Mouse (Mus musculus): Measurements from ENCODE around the gene Stx6. TPM values are rescaled to one million over a fixed set of nuclear protein-coding genes. Genes with fewer than 3 reads are reported as not detected.

Gene Stx6
- total and polyA plus RNA-seq, 2 experiments from 2014 or later = 39.6 to 56.6 TPM

GRCm38 (mm10) chr1:155210011-155210763 lies 51.7 kb downstream of the Stx6 start:
- peak overlapping the region; percentile 49; the same call in 1 of the 2 replicates for H3K27ac ChIP-seq (ENCODE audit: low read depth)
- H3K9me3 ChIP-seq (replicated peaks; ENCODE audit: control insufficient read depth, low read length) = no peaks in the 10 kb centered on the region
- DNase-seq (ENCODE audit: low spot score) = no peak
- ATAC-seq (ENCODE audit: insufficient read depth, low read depth) = no peak
- no peak overlapping the region for H3K4me3 ChIP-seq (ENCODE audit: low read depth, low read length)
- 0 out of 2 replicates have a peak, but pooled peaks cover 6% of the 10 kb centered on the region for H3K36me3 ChIP-seq (replicated peaks; ENCODE audit: control insufficient read depth, insufficient read depth, low read length)
- no peak overlapping the region for H3K4me2 ChIP-seq (ENCODE audit: low read depth, low read length)
- H3K27me3 ChIP-seq (ENCODE audit: control insufficient read depth, insufficient read depth, low read length) = no peaks in the 10 kb centered on the region
- peaks cover 45% of the 10 kb centered on the region for H3K4me1 ChIP-seq (ENCODE audit: control insufficient read depth, insufficient read depth)
- TF ChIP-seq EP300 (IDR thresholded peaks at IDR 0.05; ENCODE audit: low read depth) (no peak), CTCF (IDR thresholded peaks at IDR 0.05; ENCODE audit: low read depth) (no peak)
- 60% methylated on average over 11 of the region's 11 CpGs for WGBS
- no peak overlapping the region for H3K9ac ChIP-seq (replicated peaks; ENCODE audit: low read depth, low read length)

GRCm38 (mm10) chr1:155211017-155211416 lies 52.5 kb downstream of the Stx6 start:
- Histone ChIP-seq H3K27me3 (ENCODE audit: control insufficient read depth, insufficient read depth, low read length) (no peaks in the 10 kb centered on the region), H3K27ac (ENCODE audit: low read depth) (peak overlapping the region; percentile 49; the same call in 1 of the 2 replicates), H3K9me3 (replicated peaks; ENCODE audit: control insufficient read depth, low read length) (no peaks in the 10 kb centered on the region), H3K4me2 (ENCODE audit: low read depth, low read length) (no peak overlapping the region), H3K4me1 (ENCODE audit: control insufficient read depth, insufficient read depth) (peaks cover 39% of the 10 kb centered on the region), H3K4me3 (ENCODE audit: low read depth, low read length) (no peak overlapping the region), H3K36me3 (replicated peaks; ENCODE audit: control insufficient read depth, insufficient read depth, low read length) (peaks cover 13% of the 10 kb centered on the region), H3K9ac (replicated peaks; ENCODE audit: low read depth, low read length) (0 out of 2 replicates have a peak overlapping the region, but pooled peaks have one; percentile 10)
- ATAC-seq (ENCODE audit: insufficient read depth, low read depth) (no peak), DNase-seq (ENCODE audit: low spot score) (no peak)
- no peak for TF ChIP-seq CTCF (IDR thresholded peaks at IDR 0.05; ENCODE audit: low read depth)
- TF ChIP-seq EP300 (IDR thresholded peaks at IDR 0.05; ENCODE audit: low read depth) = no peak
- 31% methylated on average over 7 of the region's 7 CpGs for WGBS

- H3K4me2 ChIP-seq (ENCODE audit: low read depth, low read length) = no peak overlapping the region
- peaks cover 24% of the 10 kb centered on the region for H3K36me3 ChIP-seq (replicated peaks; ENCODE audit: control insufficient read depth, insufficient read depth, low read length)
- 21% methylated on average over 4 of the region's 4 CpGs for WGBS
- peak overlapping the region; percentile 68 for H3K27ac ChIP-seq (ENCODE audit: low read depth)
- no peak for TF ChIP-seq EP300 (IDR thresholded peaks at IDR 0.05; ENCODE audit: low read depth)
- TF ChIP-seq CTCF (IDR thresholded peaks at IDR 0.05; ENCODE audit: low read depth) = no peak
- no peaks in the 10 kb centered on the region for H3K27me3 ChIP-seq (ENCODE audit: control insufficient read depth, insufficient read depth, low read length)
- ATAC-seq (ENCODE audit: insufficient read depth, low read depth) (no peak), DNase-seq (ENCODE audit: low spot score) (no peak)
- H3K9me3 ChIP-seq (replicated peaks; ENCODE audit: control insufficient read depth, low read length) = no peaks in the 10 kb centered on the region
- H3K9ac ChIP-seq (replicated peaks; ENCODE audit: low read depth, low read length) = peak overlapping the region; percentile 24; the same call in 1 of the 2 replicates
- no peak overlapping the region for H3K4me3 ChIP-seq (ENCODE audit: low read depth, low read length)
- peaks cover 35% of the 10 kb centered on the region for H3K4me1 ChIP-seq (ENCODE audit: control insufficient read depth, insufficient read depth)
Observed at GRCm38 (mm10) chr1:155212081-155212480, 53.6 kb downstream of the Stx6 start.

GRCm38 (mm10) chr1:155212493-155212892 lies 54.0 kb downstream of the Stx6 start:
- TF ChIP-seq EP300 (IDR thresholded peaks at IDR 0.05; ENCODE audit: low read depth) = no peak
- no peak for TF ChIP-seq CTCF (IDR thresholded peaks at IDR 0.05; ENCODE audit: low read depth)
- ATAC-seq (ENCODE audit: insufficient read depth, low read depth) = peak; percentile 57
- peaks cover 35% of the 10 kb centered on the region for H3K4me1 ChIP-seq (ENCODE audit: control insufficient read depth, insufficient read depth)
- H3K9ac ChIP-seq (replicated peaks; ENCODE audit: low read depth, low read length) = peak overlapping the region; percentile 24; the same call in 1 of the 2 replicates
- H3K27me3 ChIP-seq (ENCODE audit: control insufficient read depth, insufficient read depth, low read length) = no peaks in the 10 kb centered on the region
- no peaks in the 10 kb centered on the region for H3K9me3 ChIP-seq (replicated peaks; ENCODE audit: control insufficient read depth, low read length)
- H3K36me3 ChIP-seq (replicated peaks; ENCODE audit: control insufficient read depth, insufficient read depth, low read length) = peaks cover 26% of the 10 kb centered on the region
- no peak overlapping the region for H3K4me3 ChIP-seq (ENCODE audit: low read depth, low read length)
- H3K27ac ChIP-seq (ENCODE audit: low read depth) = peak overlapping the region; percentile 68
- DNase-seq (ENCODE audit: low spot score) = peak; percentile 73
- 43% methylated on average over 6 of the region's 6 CpGs for WGBS
- H3K4me2 ChIP-seq (ENCODE audit: low read depth, low read length) = peak overlapping the region; percentile 5; the same call in 1 of the 2 replicates

- Histone ChIP-seq H3K4me3 (ENCODE audit: low read depth, low read length) (no peak overlapping the region), H3K36me3 (replicated peaks; ENCODE audit: control insufficient read depth, insufficient read depth, low read length) (peaks cover 28% of the 10 kb centered on the region), H3K27ac (ENCODE audit: low read depth) (peak overlapping the region; percentile 68), H3K9me3 (replicated peaks; ENCODE audit: control insufficient read depth, low read length) (no peaks in the 10 kb centered on the region), H3K9ac (replicated peaks; ENCODE audit: low read depth, low read length) (peak overlapping the region; percentile 24; the same call in 1 of the 2 replicates), H3K4me1 (ENCODE audit: control insufficient read depth, insufficient read depth) (peaks cover 35% of the 10 kb centered on the region), H3K4me2 (ENCODE audit: low read depth, low read length) (no peak overlapping the region), H3K27me3 (ENCODE audit: control insufficient read depth, insufficient read depth, low read length) (no peaks in the 10 kb centered on the region)
- peak; percentile 43 for ATAC-seq (ENCODE audit: insufficient read depth, low read depth)
- peak; percentile 65 for DNase-seq (ENCODE audit: low spot score)
- TF ChIP-seq CTCF (IDR thresholded peaks at IDR 0.05; ENCODE audit: low read depth) = no peak; the same call in 1 of the 2 replicates
- no peak for TF ChIP-seq EP300 (IDR thresholded peaks at IDR 0.05; ENCODE audit: low read depth)
- 23% methylated on average over 18 of the region's 18 CpGs for WGBS
Observed at GRCm38 (mm10) chr1:155212936-155213774, 54.6 kb downstream of the Stx6 start.

All from heart, postnatal 0 days (tissue).